Mouse (Mus musculus) bone marrow macrophage, adult 2 months (primary cell): ENCODE measurements at regions not wholly inside any gene's neighbourhood (a gene's known extent, or its start where the extent isn't known, plus 50 kb on each side); places are given as distances from the start of the nearest gene placed in this dataset.

Experiments
- H3K27ac ChIP-seq: 2 replicates; pipeline ENCODE4 v1.5.1; 2012; ENCODE audit warnings: low read depth, low read length; ENCODE audit not compliant: insufficient read depth
- H3K4me1 ChIP-seq: 2 replicates; pipeline ENCODE4 v1.6.1; 2012; ENCODE audit warnings: low read length; ENCODE audit not compliant: control insufficient read depth, insufficient read depth
- H3K4me3 ChIP-seq: 2 replicates; pipeline ENCODE4 v1.5.1; 2012; ENCODE audit warnings: mild to moderate bottlenecking, low read length, moderate library complexity; ENCODE audit not compliant: insufficient read depth
- CTCF ChIP-seq: IDR thresholded peaks from 2 replicates; pipeline ENCODE4 v1.5.1; 2012; ENCODE audit warnings: low read depth, mild to moderate bottlenecking, low read length, moderate library complexity
- POLR2A ChIP-seq: IDR thresholded peaks from 2 replicates; pipeline ENCODE4 v1.6.1; 2012; ENCODE audit warnings: mild to moderate bottlenecking, low read depth, low read length, borderline replicate concordance

DNA sequence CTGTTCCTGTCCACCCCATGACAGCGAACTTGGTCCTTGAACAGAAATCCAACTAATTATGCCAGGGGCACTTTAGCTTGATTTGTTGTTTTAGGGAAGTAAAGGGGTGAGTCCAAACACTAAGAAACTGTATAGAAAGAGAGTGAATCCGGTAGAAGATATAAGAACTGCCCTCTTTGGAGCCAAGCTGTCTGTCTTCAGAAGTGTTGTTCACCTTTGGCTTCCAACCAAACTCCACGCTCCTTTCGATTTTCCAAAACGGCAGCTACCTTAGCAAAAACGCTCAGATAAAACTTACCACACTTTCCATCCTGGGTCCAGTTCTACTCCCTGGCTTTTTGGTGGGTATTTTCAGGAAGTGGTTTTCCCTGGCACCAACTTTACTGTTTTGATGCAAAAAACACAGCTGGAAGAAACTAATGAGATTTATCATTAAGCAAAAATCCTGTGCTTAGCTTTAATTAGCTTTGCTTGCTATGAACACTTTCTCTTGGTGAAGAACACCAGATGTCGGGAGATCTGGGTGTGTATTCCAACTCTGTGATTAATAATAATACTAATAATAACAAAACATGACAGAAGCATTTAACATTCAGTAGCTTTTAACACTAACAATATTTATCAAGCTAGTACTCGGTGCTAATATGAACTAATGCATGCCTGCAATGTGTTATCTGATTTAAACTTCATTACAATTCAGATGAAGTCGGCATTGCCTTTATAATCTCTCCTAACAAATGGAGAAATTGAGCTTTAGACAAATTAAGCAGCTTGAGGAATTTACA is 365.3 kb downstream of the Ets1 start:
- no peak overlapping the region for H3K4me3 ChIP-seq
- TF ChIP-seq CTCF = no peak
- TF ChIP-seq POLR2A = no peak
- H3K4me1 ChIP-seq = no peaks in the 10 kb centered on the region
- no peak overlapping the region for H3K27ac ChIP-seq

DNA sequence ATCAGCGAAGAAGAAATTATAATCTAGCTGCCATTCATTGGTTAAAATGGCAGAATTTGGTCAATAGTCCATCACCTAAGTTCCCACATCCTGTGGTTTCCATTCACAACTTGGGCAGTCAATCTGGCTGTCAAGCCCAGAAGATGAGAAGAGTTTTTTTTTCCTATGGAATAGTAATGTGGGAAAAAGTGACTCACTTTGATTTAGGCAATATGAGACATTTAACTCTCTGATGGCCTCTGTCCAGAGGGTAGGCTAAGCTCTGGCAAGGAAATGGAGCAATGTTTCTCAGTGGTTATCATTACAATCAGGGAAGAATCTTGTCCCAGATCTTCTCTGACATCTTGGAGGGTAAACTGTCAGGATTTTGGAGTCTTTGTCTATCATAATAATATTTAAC is 367.9 kb downstream of the Ets1 start:
- H3K4me3 ChIP-seq = no peak overlapping the region
- no peak for TF ChIP-seq POLR2A
- TF ChIP-seq CTCF = no peak

DNA sequence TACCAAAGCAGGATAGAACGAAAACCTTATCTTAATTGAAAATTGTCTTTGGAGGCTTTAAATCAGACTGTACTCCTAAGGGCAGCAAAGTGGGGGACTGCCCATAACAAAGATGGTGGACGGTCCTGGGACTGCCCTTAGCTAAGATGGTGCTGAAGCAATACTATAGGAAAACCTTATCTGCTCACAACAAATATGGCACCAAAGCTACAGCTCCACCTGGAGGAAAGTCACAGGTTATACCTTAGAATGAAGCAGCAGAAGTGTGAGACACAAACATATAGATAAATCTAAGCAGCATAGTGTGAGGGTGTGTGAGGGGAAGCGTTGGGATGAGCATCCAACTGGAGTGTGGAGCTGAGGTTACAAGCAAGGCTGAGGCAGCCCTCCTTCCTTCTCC is 368.5 kb downstream of the Ets1 start:
- H3K4me3 ChIP-seq = no peak overlapping the region
- H3K27ac ChIP-seq = no peak overlapping the region
- TF ChIP-seq POLR2A (no peak), CTCF (no peak)
- no peaks in the 10 kb centered on the region for H3K4me1 ChIP-seq

More for the DNA sequence above, 367.9 kb downstream of the Ets1 start:
- Histone ChIP-seq H3K4me1 (no peaks in the 10 kb centered on the region), H3K27ac (no peak overlapping the region)

DNA sequence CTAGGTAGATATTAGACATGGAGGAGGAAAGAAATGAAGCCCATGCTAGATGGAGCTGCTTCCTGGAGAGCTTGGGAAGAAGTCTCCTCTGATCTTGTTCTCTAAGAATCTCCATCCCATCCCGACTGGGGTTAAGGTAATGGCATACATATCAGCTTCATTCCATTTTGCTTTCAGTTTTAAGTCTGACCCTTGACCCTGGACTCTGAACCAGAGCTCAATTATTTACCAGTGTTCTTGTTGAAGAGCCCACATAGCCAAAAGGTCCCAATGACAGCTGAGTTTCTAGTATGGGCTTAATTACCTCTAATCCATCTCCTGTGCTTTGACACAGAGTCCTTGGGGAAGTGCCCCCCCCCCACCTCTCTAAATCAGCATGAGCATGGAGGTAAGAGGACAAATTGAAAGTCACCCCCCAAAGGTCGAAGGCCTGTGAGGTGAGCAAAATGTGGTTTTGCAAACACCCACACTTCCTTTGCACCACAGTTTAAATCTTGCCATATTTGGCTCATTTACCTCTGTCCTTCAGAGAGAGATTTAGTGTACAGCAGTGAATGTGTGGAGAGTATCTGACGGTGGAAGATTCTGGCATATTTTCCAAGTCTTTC is 371.5 kb downstream of the Ets1 start:
- TF ChIP-seq POLR2A (no peak), CTCF (no peak)
- no peaks in the 10 kb centered on the region for H3K4me1 ChIP-seq
- H3K27ac ChIP-seq = no peak overlapping the region
- no peak overlapping the region for H3K4me3 ChIP-seq

DNA sequence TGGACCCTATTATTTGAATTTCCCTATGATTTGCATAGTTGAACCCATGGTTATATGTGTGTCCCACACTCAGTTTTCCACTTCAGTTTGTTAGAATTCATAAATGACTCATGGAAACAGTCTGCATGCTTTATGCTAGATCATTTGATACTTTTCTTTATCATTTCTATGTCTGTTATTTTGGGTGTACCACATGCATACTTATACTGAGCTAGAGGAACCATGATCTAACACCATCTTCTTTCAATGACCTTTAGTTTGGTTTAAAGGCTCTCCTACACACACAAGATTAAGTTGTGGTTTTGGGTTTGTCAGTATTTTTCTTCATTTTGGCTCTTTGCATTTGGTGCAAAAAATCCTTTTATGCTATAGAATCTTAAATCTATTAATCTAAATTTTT is 375.2 kb downstream of the Ets1 start:
- Histone ChIP-seq H3K27ac (no peak overlapping the region), H3K4me3 (no peak overlapping the region), H3K4me1 (no peaks in the 10 kb centered on the region)
- TF ChIP-seq CTCF = no peak
- no peak for TF ChIP-seq POLR2A

DNA sequence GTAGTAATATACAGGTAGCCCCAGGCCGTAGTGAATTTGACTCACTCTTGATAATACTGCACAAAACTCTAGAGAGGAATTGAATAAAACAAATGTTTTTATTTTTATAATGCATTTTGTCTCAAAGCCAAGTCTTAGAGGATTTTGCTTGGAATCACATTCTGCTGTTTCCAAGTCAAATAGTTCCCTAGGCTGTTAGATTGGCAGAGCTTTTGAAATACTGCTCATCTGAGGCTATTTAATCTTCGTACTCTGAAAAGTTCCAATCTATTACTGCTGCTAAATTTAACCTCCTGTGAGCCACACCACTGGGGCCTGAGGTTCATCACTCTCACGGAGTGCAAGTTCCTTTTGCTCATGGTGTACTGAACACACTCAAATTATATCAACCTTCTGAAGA is 399.4 kb downstream of the Ets1 start:
- H3K4me1 ChIP-seq = no peaks in the 10 kb centered on the region
- H3K27ac ChIP-seq = no peak overlapping the region
- no peak for TF ChIP-seq POLR2A
- TF ChIP-seq CTCF = no peak
- no peak overlapping the region for H3K4me3 ChIP-seq

DNA sequence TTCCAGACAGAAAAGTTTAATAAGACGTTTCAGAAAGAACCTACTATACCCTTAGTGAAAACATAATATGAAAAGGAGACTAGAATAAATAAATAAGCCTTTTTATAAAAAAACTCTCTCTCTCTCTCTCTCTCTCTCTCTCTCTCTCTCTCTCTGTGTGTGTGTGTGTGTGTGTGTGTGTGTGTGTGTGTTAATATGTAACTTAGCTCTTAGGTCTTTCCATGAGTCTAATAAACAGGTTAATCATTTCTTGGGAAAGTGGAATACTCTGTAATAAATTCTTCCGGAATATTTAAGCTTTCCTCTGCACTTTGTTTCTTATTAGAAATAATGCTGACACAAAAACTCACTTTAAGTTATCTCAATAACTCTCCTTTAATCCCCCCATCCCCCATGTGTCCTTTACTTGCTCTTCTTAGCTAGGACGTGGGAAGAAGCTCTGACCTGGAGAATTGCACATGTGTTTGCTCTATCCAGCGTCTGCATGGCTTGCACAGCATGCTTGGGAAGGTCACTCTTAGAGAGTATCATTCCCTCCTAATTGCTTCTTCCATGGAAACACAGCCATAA is 403.3 kb downstream of the Ets1 start:
- TF ChIP-seq POLR2A (no peak), CTCF (no peak)
- no peak overlapping the region for H3K4me3 ChIP-seq
- no peaks in the 10 kb centered on the region for H3K4me1 ChIP-seq

DNA sequence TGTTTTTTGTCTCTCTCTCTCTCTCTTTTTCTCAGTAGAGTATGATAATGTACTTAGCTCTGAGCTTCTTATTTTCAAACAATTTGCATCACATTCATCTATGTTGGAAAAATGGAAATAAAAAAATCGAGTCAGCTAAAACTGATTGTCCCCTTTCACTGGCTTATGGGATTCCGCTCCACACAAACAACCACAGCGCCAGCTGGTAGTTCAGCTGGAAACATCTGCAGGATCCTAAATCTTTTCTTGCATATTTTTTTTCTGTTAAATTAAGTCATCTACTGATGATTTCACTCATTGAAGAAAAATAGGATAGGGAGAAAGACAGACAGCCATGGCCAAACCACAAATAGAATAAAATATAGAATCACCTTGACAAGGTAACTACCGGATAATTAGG is 414.8 kb downstream of the Ets1 start:
- Histone ChIP-seq H3K27ac (no peak overlapping the region), H3K4me3 (no peak overlapping the region), H3K4me1 (no peaks in the 10 kb centered on the region)
- TF ChIP-seq CTCF (no peak), POLR2A (no peak)

More for the DNA sequence above, 403.3 kb downstream of the Ets1 start:
- no peak overlapping the region for H3K27ac ChIP-seq

DNA sequence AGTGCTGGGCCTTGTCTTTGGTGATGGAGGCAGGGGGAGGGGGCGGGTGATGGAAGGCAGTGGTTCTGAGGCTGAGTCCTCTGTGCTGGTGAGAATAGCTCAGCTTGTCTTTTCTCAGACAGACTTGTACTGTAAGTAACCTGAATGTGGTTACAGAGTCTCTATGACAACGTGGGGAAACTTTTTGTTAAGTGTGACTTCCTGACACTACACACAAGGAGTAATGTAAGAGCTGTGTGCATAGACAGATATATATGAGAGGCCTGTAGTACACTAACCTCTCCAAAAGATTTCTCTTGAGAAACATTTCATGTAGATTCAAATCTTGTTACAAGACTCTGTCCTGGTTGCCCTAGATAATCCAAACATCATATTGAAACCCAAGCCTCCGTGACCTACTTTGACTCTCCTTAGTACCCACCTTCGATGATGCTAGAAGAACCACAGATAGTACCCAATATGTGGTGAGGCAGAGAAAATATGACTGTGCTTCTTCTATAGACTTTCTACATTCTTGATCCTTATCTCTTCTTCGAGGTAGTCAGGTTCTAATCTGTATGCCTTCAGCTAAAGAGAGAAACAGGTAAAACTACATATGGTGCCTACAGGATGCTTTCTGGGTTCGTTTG is 424.7 kb downstream of the Ets1 start:
- Histone ChIP-seq H3K27ac (no peak overlapping the region), H3K4me1 (no peaks in the 10 kb centered on the region), H3K4me3 (no peak overlapping the region)
- no peak for TF ChIP-seq POLR2A
- TF ChIP-seq CTCF = no peak

DNA sequence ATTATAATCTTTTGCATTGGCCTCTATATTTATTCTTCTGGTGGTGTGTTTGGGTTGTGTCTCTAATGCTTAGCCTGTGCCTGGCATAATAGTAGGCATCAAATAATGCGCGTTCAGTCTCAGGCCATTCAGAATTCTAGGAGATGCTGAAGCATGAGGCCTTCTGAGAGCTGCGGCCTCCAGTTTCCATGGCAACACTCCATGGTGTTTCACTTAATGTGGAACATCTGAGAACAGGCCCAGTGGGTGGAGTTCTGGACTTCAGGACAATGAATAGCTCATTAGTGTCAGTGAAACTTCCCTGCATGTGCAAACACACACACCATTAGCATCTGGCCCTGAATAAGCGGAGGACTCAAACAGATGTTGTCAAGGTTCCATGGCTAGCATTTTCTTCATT is 426.5 kb downstream of the Ets1 start:
- no peaks in the 10 kb centered on the region for H3K4me1 ChIP-seq

More for the DNA sequence above, 426.5 kb downstream of the Ets1 start:
- TF ChIP-seq POLR2A = no peak
- TF ChIP-seq CTCF = no peak
- Histone ChIP-seq H3K4me3 (no peak overlapping the region), H3K27ac (no peak overlapping the region)
